Mouse (Mus musculus) testis, adult 2 months (tissue): ENCODE measurements around the gene Tbc1d8b.

Experiments
- CTCF ChIP-seq: fragments of 200-500 bp; IDR thresholded peaks from 2 replicates; pipeline ENCODE4 v1.5.1; 2012; ENCODE audit warnings: low read depth, mild to moderate bottlenecking, inconsistent platforms, low read length, moderate library complexity; ENCODE audit not compliant: control insufficient read depth, insufficient read depth, insufficient replicate concordance
- POLR2A ChIP-seq: fragments of 200-500 bp; IDR thresholded peaks from 2 replicates; pipeline ENCODE4 v1.6.1; 2012; ENCODE audit warnings: low read depth, mild to moderate bottlenecking, inconsistent platforms, low read length, moderate library complexity; ENCODE audit not compliant: control insufficient read depth

GRCm38 (mm10) chrX:139779401-139779800, 94.6 kb downstream of the Tbc1d8b start:
- TF ChIP-seq POLR2A (no peak), CTCF (no peak)
